Mouse (Mus musculus) bone marrow, adult 2 months (tissue): ENCODE results near the gene Slc24a2. TPM values are rescaled to one million over a fixed set of nuclear protein-coding genes. Genes with fewer than 3 reads are reported as not detected.

Experiments
- H3K27ac ChIP-seq: fragments of 200-500 bp; 2 replicates; pipeline ENCODE4 v1.5.1; 2012; ENCODE audit warnings: low read depth, mild to moderate bottlenecking, control low read depth, inconsistent platforms, low read length; ENCODE audit not compliant: control insufficient read depth, poor library complexity, insufficient read depth
- H3K4me1 ChIP-seq: fragments of 200-500 bp; 2 replicates; pipeline ENCODE4 v1.6.1; 2011; ENCODE audit warnings: low read length; ENCODE audit not compliant: control insufficient read depth, insufficient read depth
- H3K4me3 ChIP-seq: fragments of 200-500 bp; replicated peaks from 2 replicates; pipeline ENCODE3; 2011; ENCODE audit warnings: mild to moderate bottlenecking, low read depth, low read length, control low read depth; ENCODE audit not compliant: control insufficient read depth
- CTCF ChIP-seq: fragments of 200-500 bp; IDR thresholded peaks from 2 replicates; pipeline ENCODE4 v1.5.1; 2011; ENCODE audit warnings: low read length, control low read depth; ENCODE audit not compliant: control insufficient read depth, insufficient read depth
- POLR2A ChIP-seq: fragments of 200-500 bp; IDR thresholded peaks from 2 replicates; pipeline ENCODE4 v1.6.1; 2011; ENCODE audit warnings: low read depth, mild to moderate bottlenecking, control low read depth, low read length, borderline replicate concordance; ENCODE audit not compliant: control insufficient read depth
- WGBS: fragments of 180-500 bp; shearing (Covaris S2); methylation state at CpG from one replicate; pipeline ENCODE4 v1.1.7; 2018; 5-methylcytosine and 5-hydroxymethylcytosine counted together
- polyA plus RNA-seq: library from polyadenylated mRNA; stranded (reverse); fragments of >200 nt; gene quantifications from 2 replicates; pipeline ENCODE4 v1.2.4, GENCODE M21; 2011; ENCODE audit warnings: low replicate concordance; ENCODE audit not compliant: missing spikeins, insufficient read depth, insufficient read length

The Slc24a2 gene
- not detected in 2 replicates for polyA plus RNA-seq

GRCm38 (mm10) chr4:87229960-87230551 lies at the start of gene Slc24a2:
Gene Slc24a2, minus strand, starts transcription at chr4:87230477.
- Histone ChIP-seq H3K4me1 (no peaks in the 10 kb centered on the region), H3K27ac (no peak within 1 kb of the TSS), H3K4me3 (no peak within 1 kb of the TSS)
- TF ChIP-seq POLR2A (no peak), CTCF (no peak)
- 2% methylated on average over 57 of the region's 62 CpGs for WGBS

GRCm38 (mm10) chr4:87274825-87275224 lies 44.5 kb upstream of the Slc24a2 start:
- Histone ChIP-seq H3K4me3 (no peak overlapping the region), H3K4me1 (no peaks in the 10 kb centered on the region), H3K27ac (no peak overlapping the region)
- 56% methylated on average over 1 of the region's 1 CpGs for WGBS
- no peak for TF ChIP-seq CTCF
- no peak for TF ChIP-seq POLR2A

GRCm38 (mm10) chr4:87274276-87274675 lies 44.0 kb upstream of the Slc24a2 start:
- no peak overlapping the region for H3K4me3 ChIP-seq
- no peak overlapping the region for H3K27ac ChIP-seq
- no peaks in the 10 kb centered on the region for H3K4me1 ChIP-seq
- TF ChIP-seq CTCF (no peak), POLR2A (no peak)
- WGBS: 83% methylated on average over 2 of the region's 2 CpGs

GRCm38 (mm10) chr4:87273476-87273875 lies 43.2 kb upstream of the Slc24a2 start:
- Histone ChIP-seq H3K27ac (no peak overlapping the region), H3K4me3 (no peak overlapping the region), H3K4me1 (no peaks in the 10 kb centered on the region)
- TF ChIP-seq POLR2A: no peak
- TF ChIP-seq CTCF: no peak
- WGBS: 76% methylated on average over 3 of the region's 3 CpGs

- no peak overlapping the region for H3K27ac ChIP-seq
- WGBS: 18% methylated on average over 14 of the region's 14 CpGs
- no peak overlapping the region for H3K4me3 ChIP-seq
- TF ChIP-seq CTCF (no peak), POLR2A (no peak)
- H3K4me1 ChIP-seq: no peaks in the 10 kb centered on the region
Measured at GRCm38 (mm10) chr4:87229224-87229959, 885 bp downstream of the Slc24a2 start.

GRCm38 (mm10) chr4:87221586-87221985 lies 8.7 kb downstream of the Slc24a2 start:
- H3K4me1 ChIP-seq: no peaks in the 10 kb centered on the region
- WGBS: 41% methylated on average over 2 of the region's 2 CpGs

GRCm38 (mm10) chr4:87218196-87218595 lies 12.1 kb downstream of the Slc24a2 start:
- Histone ChIP-seq H3K4me3 (no peak overlapping the region), H3K4me1 (no peaks in the 10 kb centered on the region), H3K27ac (no peak overlapping the region)
- 71% methylated on average over 5 of the region's 5 CpGs for WGBS
- TF ChIP-seq CTCF (no peak), POLR2A (no peak)

More at GRCm38 (mm10) chr4:87221586-87221985, 8.7 kb downstream of the Slc24a2 start:
- Histone ChIP-seq H3K27ac (no peak overlapping the region), H3K4me3 (no peak overlapping the region)
- no peak for TF ChIP-seq CTCF
- no peak for TF ChIP-seq POLR2A

GRCm38 (mm10) chr4:87211344-87211978 lies 18.8 kb downstream of the Slc24a2 start:
- Histone ChIP-seq H3K4me3 (no peak overlapping the region), H3K4me1 (no peaks in the 10 kb centered on the region), H3K27ac (no peak overlapping the region)
- WGBS: 74% methylated on average over 6 of the region's 6 CpGs
- TF ChIP-seq POLR2A (no peak), CTCF (no peak)
